Mouse (Mus musculus): ENCODE results near the gene Zfp867. TPM values are rescaled to one million over a fixed set of nuclear protein-coding genes. Genes with fewer than 3 reads are reported as not detected.

The Zfp867 gene
- polyA plus RNA-seq, 1 experiment from 2014 or later, result 10.3 TPM

- peaks cover 6% of the 10 kb centered on the region for H3K36me3 ChIP-seq (replicated peaks; ENCODE audit: control insufficient read depth, insufficient read depth, low read depth, low read length)
- H3K27me3 ChIP-seq (ENCODE audit: control insufficient read depth, insufficient read depth, low read length), result no peaks in the 10 kb centered on the region
- no peak overlapping the region for H3K4me3 ChIP-seq (ENCODE audit: low read depth, low read length)
- no peaks in the 10 kb centered on the region for H3K4me1 ChIP-seq (ENCODE audit: control insufficient read depth, insufficient read depth, low read length)
- no peak overlapping the region for H3K27ac ChIP-seq (replicated peaks; ENCODE audit: low read depth, low read length)
- H3K9me3 ChIP-seq (replicated peaks; ENCODE audit: control insufficient read depth, low read length), result no peaks in the 10 kb centered on the region
- ATAC-seq (replicated peaks; ENCODE audit: insufficient number of reproducible peaks, low FRiP score, low TSS enrichment, low read depth), result no peak
- WGBS, result 87% methylated on average over 9 of the region's 9 CpGs
- no peak overlapping the region for H3K9ac ChIP-seq (replicated peaks; ENCODE audit: low read length)
- no peak overlapping the region for H3K4me2 ChIP-seq (ENCODE audit: low read depth, low read length)
- no peak for DNase-seq (ENCODE audit: low spot score)
Observed at GRCm38 (mm10) chr11:59428057-59428660, 44.1 kb downstream of the Zfp867 start.

GRCm38 (mm10) chr11:59425671-59426101 is 46.6 kb downstream of the Zfp867 start:
- H3K27me3 ChIP-seq (ENCODE audit: control insufficient read depth, insufficient read depth, low read length), result no peaks in the 10 kb centered on the region
- DNase-seq (ENCODE audit: low spot score), result peak; percentile 52
- no peak overlapping the region for H3K27ac ChIP-seq (replicated peaks; ENCODE audit: low read depth, low read length)
- H3K4me3 ChIP-seq (ENCODE audit: low read depth, low read length), result no peak overlapping the region
- no peak overlapping the region for H3K9ac ChIP-seq (replicated peaks; ENCODE audit: low read length)
- H3K4me2 ChIP-seq (ENCODE audit: low read depth, low read length), result no peak overlapping the region
- ATAC-seq (replicated peaks; ENCODE audit: insufficient number of reproducible peaks, low FRiP score, low TSS enrichment, low read depth), result no peak
- H3K36me3 ChIP-seq (replicated peaks; ENCODE audit: control insufficient read depth, insufficient read depth, low read depth, low read length), result peaks cover 6% of the 10 kb centered on the region
- WGBS, result 66% methylated on average over 7 of the region's 7 CpGs
- H3K4me1 ChIP-seq (ENCODE audit: control insufficient read depth, insufficient read depth, low read length), result no peaks in the 10 kb centered on the region
- no peaks in the 10 kb centered on the region for H3K9me3 ChIP-seq (replicated peaks; ENCODE audit: control insufficient read depth, low read length)

GRCm38 (mm10) chr11:59423010-59423588 is 49.2 kb downstream of the Zfp867 start:
- ATAC-seq (replicated peaks; ENCODE audit: insufficient number of reproducible peaks, low FRiP score, low TSS enrichment, low read depth), result no peak
- Histone ChIP-seq H3K27me3 (ENCODE audit: control insufficient read depth, insufficient read depth, low read length) (no peaks in the 10 kb centered on the region), H3K9ac (replicated peaks; ENCODE audit: low read length) (no peak overlapping the region), H3K9me3 (replicated peaks; ENCODE audit: control insufficient read depth, low read length) (no peaks in the 10 kb centered on the region), H3K27ac (replicated peaks; ENCODE audit: low read depth, low read length) (no peak overlapping the region; the same call in 1 of the 2 replicates), H3K4me3 (ENCODE audit: low read depth, low read length) (no peak overlapping the region), H3K36me3 (replicated peaks; ENCODE audit: control insufficient read depth, insufficient read depth, low read depth, low read length) (peaks cover 3% of the 10 kb centered on the region), H3K4me1 (ENCODE audit: control insufficient read depth, insufficient read depth, low read length) (no peaks in the 10 kb centered on the region), H3K4me2 (ENCODE audit: low read depth, low read length) (no peak overlapping the region)
- DNase-seq (ENCODE audit: low spot score), result peak; percentile 15
- 64% methylated on average over 5 of the region's 5 CpGs for WGBS

- DNase-seq (ENCODE audit: low spot score) (no peak), ATAC-seq (replicated peaks; ENCODE audit: insufficient number of reproducible peaks, low FRiP score, low TSS enrichment, low read depth) (no peak)
- H3K4me2 ChIP-seq (ENCODE audit: low read depth, low read length), result no peak overlapping the region
- no peaks in the 10 kb centered on the region for H3K4me1 ChIP-seq (ENCODE audit: control insufficient read depth, insufficient read depth, low read length)
- no peak overlapping the region for H3K27ac ChIP-seq (replicated peaks; ENCODE audit: low read depth, low read length)
- H3K9ac ChIP-seq (replicated peaks; ENCODE audit: low read length), result no peak overlapping the region
- H3K27me3 ChIP-seq (ENCODE audit: control insufficient read depth, insufficient read depth, low read length), result no peaks in the 10 kb centered on the region
- 94% methylated on average over 2 of the region's 2 CpGs for WGBS
- no peaks in the 10 kb centered on the region; the same call in 1 of the 2 replicates for H3K36me3 ChIP-seq (replicated peaks; ENCODE audit: control insufficient read depth, insufficient read depth, low read depth, low read length)
- no peak overlapping the region for H3K4me3 ChIP-seq (ENCODE audit: low read depth, low read length)
- H3K9me3 ChIP-seq (replicated peaks; ENCODE audit: control insufficient read depth, low read length), result no peaks in the 10 kb centered on the region
Observed at GRCm38 (mm10) chr11:59421967-59422366, 50.3 kb downstream of the Zfp867 start.

GRCm38 (mm10) chr11:59421436-59421835 is 50.8 kb downstream of the Zfp867 start:
- Histone ChIP-seq H3K36me3 (replicated peaks; ENCODE audit: control insufficient read depth, insufficient read depth, low read depth, low read length) (no peaks in the 10 kb centered on the region; the same call in 1 of the 2 replicates), H3K9ac (replicated peaks; ENCODE audit: low read length) (no peak overlapping the region), H3K9me3 (replicated peaks; ENCODE audit: control insufficient read depth, low read length) (no peaks in the 10 kb centered on the region), H3K4me2 (ENCODE audit: low read depth, low read length) (no peak overlapping the region), H3K27me3 (ENCODE audit: control insufficient read depth, insufficient read depth, low read length) (no peaks in the 10 kb centered on the region), H3K4me1 (ENCODE audit: control insufficient read depth, insufficient read depth, low read length) (no peaks in the 10 kb centered on the region), H3K27ac (replicated peaks; ENCODE audit: low read depth, low read length) (no peak overlapping the region), H3K4me3 (ENCODE audit: low read depth, low read length) (no peak overlapping the region)
- 86% methylated on average over 8 of the region's 8 CpGs for WGBS
- no peak for ATAC-seq (replicated peaks; ENCODE audit: insufficient number of reproducible peaks, low FRiP score, low TSS enrichment, low read depth)
- no peak for DNase-seq (ENCODE audit: low spot score)

- ATAC-seq (replicated peaks; ENCODE audit: insufficient number of reproducible peaks, low FRiP score, low TSS enrichment, low read depth) (no peak), DNase-seq (ENCODE audit: low spot score) (peak; percentile 6)
- Histone ChIP-seq H3K27ac (replicated peaks; ENCODE audit: low read depth, low read length) (no peak overlapping the region), H3K9ac (replicated peaks; ENCODE audit: low read length) (no peak overlapping the region), H3K36me3 (replicated peaks; ENCODE audit: control insufficient read depth, insufficient read depth, low read depth, low read length) (no peaks in the 10 kb centered on the region), H3K9me3 (replicated peaks; ENCODE audit: control insufficient read depth, low read length) (no peaks in the 10 kb centered on the region), H3K4me2 (ENCODE audit: low read depth, low read length) (no peak overlapping the region), H3K4me1 (ENCODE audit: control insufficient read depth, insufficient read depth, low read length) (no peaks in the 10 kb centered on the region), H3K27me3 (ENCODE audit: control insufficient read depth, insufficient read depth, low read length) (no peaks in the 10 kb centered on the region), H3K4me3 (ENCODE audit: low read depth, low read length) (no peak overlapping the region)
- WGBS, result 69% methylated on average over 5 of the region's 5 CpGs
Observed at GRCm38 (mm10) chr11:59418708-59419107, 53.6 kb downstream of the Zfp867 start.

GRCm38 (mm10) chr11:59412999-59413863 is 59.0 kb downstream of the Zfp867 start:
- Histone ChIP-seq H3K4me2 (ENCODE audit: low read depth, low read length) (no peak overlapping the region), H3K27ac (replicated peaks; ENCODE audit: low read depth, low read length) (no peak overlapping the region), H3K9ac (replicated peaks; ENCODE audit: low read length) (no peak overlapping the region), H3K36me3 (replicated peaks; ENCODE audit: control insufficient read depth, insufficient read depth, low read depth, low read length) (no peaks in the 10 kb centered on the region; the same call in 1 of the 2 replicates), H3K4me3 (ENCODE audit: low read depth, low read length) (no peak overlapping the region), H3K27me3 (ENCODE audit: control insufficient read depth, insufficient read depth, low read length) (no peaks in the 10 kb centered on the region), H3K4me1 (ENCODE audit: control insufficient read depth, insufficient read depth, low read length) (no peaks in the 10 kb centered on the region), H3K9me3 (replicated peaks; ENCODE audit: control insufficient read depth, low read length) (no peaks in the 10 kb centered on the region)
- DNase-seq (ENCODE audit: low spot score) (peak; percentile 27), ATAC-seq (replicated peaks; ENCODE audit: insufficient number of reproducible peaks, low FRiP score, low TSS enrichment, low read depth) (no peak)
- 81% methylated on average over 13 of the region's 13 CpGs for WGBS

GRCm38 (mm10) chr11:59412058-59412457 is 60.2 kb downstream of the Zfp867 start:
- Histone ChIP-seq H3K27me3 (ENCODE audit: control insufficient read depth, insufficient read depth, low read length) (no peaks in the 10 kb centered on the region), H3K9ac (replicated peaks; ENCODE audit: low read length) (no peak overlapping the region), H3K4me1 (ENCODE audit: control insufficient read depth, insufficient read depth, low read length) (no peaks in the 10 kb centered on the region), H3K9me3 (replicated peaks; ENCODE audit: control insufficient read depth, low read length) (no peaks in the 10 kb centered on the region), H3K36me3 (replicated peaks; ENCODE audit: control insufficient read depth, insufficient read depth, low read depth, low read length) (no peaks in the 10 kb centered on the region; the same call in 1 of the 2 replicates), H3K27ac (replicated peaks; ENCODE audit: low read depth, low read length) (no peak overlapping the region), H3K4me3 (ENCODE audit: low read depth, low read length) (no peak overlapping the region), H3K4me2 (ENCODE audit: low read depth, low read length) (no peak overlapping the region)
- no peak for ATAC-seq (replicated peaks; ENCODE audit: insufficient number of reproducible peaks, low FRiP score, low TSS enrichment, low read depth)
- WGBS, result 61% methylated on average over 6 of the region's 6 CpGs
- DNase-seq (ENCODE audit: low spot score), result no peak
